Mouse (Mus musculus): ENCODE results near the gene Them7. TPM values are rescaled to one million over a fixed set of nuclear protein-coding genes. Genes with fewer than 3 reads are reported as not detected.

Gene Them7
- polyA plus RNA-seq, 1 experiment from 2014 or later = 21.3 TPM

DNA sequence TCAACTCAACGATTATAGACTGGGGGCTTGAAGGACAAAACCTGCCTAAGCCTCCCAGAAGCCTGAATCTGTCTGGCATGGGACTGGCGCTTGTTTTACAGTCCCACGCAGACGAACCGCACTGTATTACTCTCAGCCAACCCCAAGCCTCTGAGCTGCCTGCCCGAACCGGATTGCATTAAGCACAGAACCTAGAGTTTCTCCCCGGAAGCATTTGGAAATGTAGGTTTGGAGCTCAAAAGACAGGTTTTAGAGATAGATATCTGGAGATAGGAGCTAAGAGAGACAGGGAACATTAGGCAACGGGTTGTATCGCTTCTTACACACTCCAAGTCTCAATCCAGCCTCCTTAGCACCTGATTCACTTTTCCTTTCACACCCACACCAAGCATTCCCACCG is 149.5 kb downstream of the Them7 start:
- no peak overlapping the region for H3K4me2 ChIP-seq (ENCODE audit: low read length)
- H3K27ac ChIP-seq = no peak overlapping the region
- H3K27me3 ChIP-seq (ENCODE audit: insufficient read depth, low read length) = no peaks in the 10 kb centered on the region
- no peak for DNase-seq (ENCODE audit: low spot score)
- H3K9ac ChIP-seq (ENCODE audit: low read depth, low read length) = no peak overlapping the region
- TF ChIP-seq CTCF (IDR thresholded peaks at IDR 0.05; ENCODE audit: low read depth) = no peak
- 78% methylated on average over 11 of the region's 11 CpGs for WGBS
- no peaks in the 10 kb centered on the region for H3K4me1 ChIP-seq (replicated peaks; ENCODE audit: insufficient read depth, low read length)
- H3K36me3 ChIP-seq (ENCODE audit: insufficient read depth, low read length) = no peaks in the 10 kb centered on the region
- ATAC-seq (replicated peaks; ENCODE audit: low FRiP score, low read depth) = no peak
- no peaks in the 10 kb centered on the region for H3K9me3 ChIP-seq (replicated peaks; ENCODE audit: low read length)
- no peak overlapping the region for H3K4me3 ChIP-seq (replicated peaks; ENCODE audit: low read depth, low read length)

DNA sequence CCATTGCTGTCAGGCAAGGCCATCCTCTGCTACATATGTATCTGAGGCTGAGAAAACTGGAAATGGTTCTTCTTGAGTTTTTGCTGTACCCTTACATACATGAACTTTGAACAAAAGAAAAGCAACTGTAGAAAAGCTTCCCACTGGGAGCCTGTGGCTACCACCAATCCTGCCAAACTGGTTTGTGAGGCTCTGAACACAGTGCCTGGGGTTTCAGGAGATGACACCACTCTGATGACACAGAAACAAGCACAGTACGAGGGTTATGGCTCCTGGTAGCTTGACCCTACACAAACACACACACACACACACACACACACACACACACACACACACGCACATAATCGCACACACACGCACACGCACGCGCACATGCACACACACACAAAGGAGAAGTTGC is 151.1 kb downstream of the Them7 start:
- ATAC-seq (replicated peaks; ENCODE audit: low FRiP score, low read depth) (no peak), DNase-seq (ENCODE audit: low spot score) (no peak)
- 88% methylated on average over 7 of the region's 7 CpGs for WGBS
- Histone ChIP-seq H3K4me3 (replicated peaks; ENCODE audit: low read depth, low read length) (no peak overlapping the region), H3K9me3 (replicated peaks; ENCODE audit: low read length) (no peaks in the 10 kb centered on the region), H3K27me3 (ENCODE audit: insufficient read depth, low read length) (no peaks in the 10 kb centered on the region), H3K4me1 (replicated peaks; ENCODE audit: insufficient read depth, low read length) (no peaks in the 10 kb centered on the region), H3K27ac (no peak overlapping the region), H3K36me3 (ENCODE audit: insufficient read depth, low read length) (no peaks in the 10 kb centered on the region), H3K9ac (ENCODE audit: low read depth, low read length) (no peak overlapping the region), H3K4me2 (ENCODE audit: low read length) (no peak overlapping the region)
- no peak for TF ChIP-seq CTCF (IDR thresholded peaks at IDR 0.05; ENCODE audit: low read depth)

DNA sequence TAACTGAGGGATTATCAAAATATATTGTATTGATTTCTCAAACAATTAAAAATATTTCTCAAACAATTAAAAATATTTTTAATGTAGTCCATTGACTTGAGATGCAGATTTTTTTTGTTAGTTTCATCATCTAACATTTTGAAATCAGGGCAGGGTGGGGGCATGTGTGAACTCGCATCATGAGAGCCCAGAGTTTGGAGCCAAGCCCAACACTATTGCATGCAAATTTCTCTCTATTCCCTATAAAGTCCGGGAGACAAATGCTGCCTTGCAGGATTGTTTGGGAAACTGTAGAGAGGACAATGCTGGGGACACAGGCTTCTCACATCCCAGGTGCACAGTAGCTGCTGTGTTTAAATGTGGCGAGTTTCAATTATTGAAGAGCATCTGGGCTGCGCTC is 151.6 kb downstream of the Them7 start:
- H3K27me3 ChIP-seq (ENCODE audit: insufficient read depth, low read length) = no peaks in the 10 kb centered on the region
- H3K4me1 ChIP-seq (replicated peaks; ENCODE audit: insufficient read depth, low read length) = no peaks in the 10 kb centered on the region
- H3K4me3 ChIP-seq (replicated peaks; ENCODE audit: low read depth, low read length) = no peak overlapping the region
- no peak for TF ChIP-seq CTCF (IDR thresholded peaks at IDR 0.05; ENCODE audit: low read depth)
- DNase-seq (ENCODE audit: low spot score) = no peak
- no peak for ATAC-seq (replicated peaks; ENCODE audit: low FRiP score, low read depth)
- H3K9ac ChIP-seq (ENCODE audit: low read depth, low read length) = no peak overlapping the region
- no peak overlapping the region for H3K4me2 ChIP-seq (ENCODE audit: low read length)
- no peaks in the 10 kb centered on the region for H3K36me3 ChIP-seq (ENCODE audit: insufficient read depth, low read length)
- H3K9me3 ChIP-seq (replicated peaks; ENCODE audit: low read length) = no peaks in the 10 kb centered on the region
- 77% methylated on average over 4 of the region's 4 CpGs for WGBS
- H3K27ac ChIP-seq = no peak overlapping the region

DNA sequence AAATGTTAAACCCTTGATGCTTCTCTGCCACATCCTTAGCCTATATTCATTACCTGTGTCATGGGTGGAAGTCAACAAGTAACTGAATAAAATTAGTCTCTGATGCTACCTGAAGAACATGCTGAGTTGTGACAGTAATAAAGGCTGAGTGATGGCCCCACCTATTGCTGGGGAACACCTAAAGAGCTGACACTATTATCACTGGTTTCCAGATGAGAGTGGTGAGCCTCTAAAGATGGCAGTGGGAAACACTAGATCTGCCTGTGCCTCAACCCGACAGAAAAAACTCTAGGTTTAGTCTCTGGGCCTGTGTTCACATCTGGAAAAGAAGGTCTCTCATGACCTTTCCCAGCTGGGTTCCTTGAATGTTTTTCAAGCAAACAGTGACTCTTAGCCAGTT is 155.6 kb downstream of the Them7 start:
- H3K4me3 ChIP-seq (replicated peaks; ENCODE audit: low read depth, low read length) = no peak overlapping the region
- 72% methylated on average over 1 of the region's 1 CpGs for WGBS
- no peak overlapping the region for H3K9ac ChIP-seq (ENCODE audit: low read depth, low read length)
- H3K9me3 ChIP-seq (replicated peaks; ENCODE audit: low read length) = no peaks in the 10 kb centered on the region
- TF ChIP-seq CTCF (IDR thresholded peaks at IDR 0.05; ENCODE audit: low read depth) = no peak
- no peaks in the 10 kb centered on the region for H3K4me1 ChIP-seq (replicated peaks; ENCODE audit: insufficient read depth, low read length)
- no peak overlapping the region for H3K27ac ChIP-seq
- ATAC-seq (replicated peaks; ENCODE audit: low FRiP score, low read depth) (no peak), DNase-seq (ENCODE audit: low spot score) (no peak)
- no peaks in the 10 kb centered on the region for H3K27me3 ChIP-seq (ENCODE audit: insufficient read depth, low read length)
- no peak overlapping the region for H3K4me2 ChIP-seq (ENCODE audit: low read length)
- H3K36me3 ChIP-seq (ENCODE audit: insufficient read depth, low read length) = no peaks in the 10 kb centered on the region

DNA sequence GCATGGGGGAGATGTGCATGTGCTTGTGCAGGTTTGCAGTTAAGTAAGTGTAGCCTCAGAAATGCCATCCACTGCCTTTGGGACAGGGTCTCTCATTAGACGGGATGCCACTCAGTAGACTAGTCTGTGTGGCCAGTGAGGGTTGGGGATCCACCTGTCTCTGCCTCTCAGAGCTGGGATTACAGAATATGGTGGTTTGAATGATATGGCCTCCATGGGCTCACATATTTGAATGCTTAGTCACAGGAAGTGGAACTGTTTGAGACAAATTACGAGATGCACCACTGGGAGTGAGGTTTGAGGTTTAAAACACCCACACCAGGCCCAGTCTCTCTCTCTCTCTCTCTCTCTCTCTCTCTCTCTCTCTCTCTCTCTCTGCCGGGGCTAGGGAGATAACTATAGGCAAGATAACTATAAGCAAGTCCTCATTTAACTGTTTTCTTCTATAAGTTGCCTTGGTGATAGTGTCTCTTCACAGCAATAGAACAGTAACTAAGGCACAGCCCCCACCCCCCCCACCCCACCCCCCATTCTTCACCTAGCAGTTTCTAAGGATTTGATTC is 156.7 kb downstream of the Them7 start:
- H3K4me2 ChIP-seq (ENCODE audit: low read length) = no peak overlapping the region
- no peak overlapping the region for H3K4me3 ChIP-seq (replicated peaks; ENCODE audit: low read depth, low read length)
- H3K27ac ChIP-seq = no peak overlapping the region
- peaks cover 3% of the 10 kb centered on the region; the same call in 1 of the 2 replicates for H3K36me3 ChIP-seq (ENCODE audit: insufficient read depth, low read length)
- DNase-seq (ENCODE audit: low spot score) (no peak), ATAC-seq (replicated peaks; ENCODE audit: low FRiP score, low read depth) (no peak)
- H3K9me3 ChIP-seq (replicated peaks; ENCODE audit: low read length) = no peaks in the 10 kb centered on the region
- 87% methylated on average over 3 of the region's 3 CpGs for WGBS
- H3K4me1 ChIP-seq (replicated peaks; ENCODE audit: insufficient read depth, low read length) = no peaks in the 10 kb centered on the region
- no peak overlapping the region for H3K9ac ChIP-seq (ENCODE audit: low read depth, low read length)
- TF ChIP-seq CTCF (IDR thresholded peaks at IDR 0.05; ENCODE audit: low read depth) = no peak
- H3K27me3 ChIP-seq (ENCODE audit: insufficient read depth, low read length) = no peaks in the 10 kb centered on the region

DNA sequence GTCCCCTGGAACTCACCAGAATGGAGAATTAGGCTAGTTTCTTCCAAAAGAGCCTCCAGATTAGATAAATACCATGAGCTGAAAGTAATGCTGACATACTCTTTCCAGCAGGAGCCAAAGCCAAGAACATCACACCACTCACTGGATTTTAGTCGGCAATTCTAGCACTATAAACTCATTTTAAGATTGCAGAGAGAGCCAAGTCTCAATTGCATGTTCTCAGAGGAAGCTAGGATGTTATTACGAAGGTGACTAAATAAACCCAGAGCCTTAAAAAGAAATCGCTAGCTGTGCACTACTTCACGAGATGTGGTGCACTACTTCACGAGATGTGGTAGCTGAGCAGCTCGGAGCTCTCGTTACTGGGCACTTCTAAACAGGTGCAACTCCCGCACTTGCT is 158.9 kb downstream of the Them7 start:
- H3K36me3 ChIP-seq (ENCODE audit: insufficient read depth, low read length) = peaks cover 19% of the 10 kb centered on the region; the same call in 1 of the 2 replicates
- H3K27me3 ChIP-seq (ENCODE audit: insufficient read depth, low read length) = no peaks in the 10 kb centered on the region
- no peak for TF ChIP-seq CTCF (IDR thresholded peaks at IDR 0.05; ENCODE audit: low read depth)
- no peak overlapping the region for H3K27ac ChIP-seq
- WGBS = 81% methylated on average over 8 of the region's 8 CpGs
- no peaks in the 10 kb centered on the region for H3K4me1 ChIP-seq (replicated peaks; ENCODE audit: insufficient read depth, low read length)
- ATAC-seq (replicated peaks; ENCODE audit: low FRiP score, low read depth) (no peak), DNase-seq (ENCODE audit: low spot score) (no peak)
- H3K4me2 ChIP-seq (ENCODE audit: low read length) = no peak overlapping the region
- no peaks in the 10 kb centered on the region for H3K9me3 ChIP-seq (replicated peaks; ENCODE audit: low read length)
- H3K9ac ChIP-seq (ENCODE audit: low read depth, low read length) = no peak overlapping the region
- H3K4me3 ChIP-seq (replicated peaks; ENCODE audit: low read depth, low read length) = no peak overlapping the region

DNA sequence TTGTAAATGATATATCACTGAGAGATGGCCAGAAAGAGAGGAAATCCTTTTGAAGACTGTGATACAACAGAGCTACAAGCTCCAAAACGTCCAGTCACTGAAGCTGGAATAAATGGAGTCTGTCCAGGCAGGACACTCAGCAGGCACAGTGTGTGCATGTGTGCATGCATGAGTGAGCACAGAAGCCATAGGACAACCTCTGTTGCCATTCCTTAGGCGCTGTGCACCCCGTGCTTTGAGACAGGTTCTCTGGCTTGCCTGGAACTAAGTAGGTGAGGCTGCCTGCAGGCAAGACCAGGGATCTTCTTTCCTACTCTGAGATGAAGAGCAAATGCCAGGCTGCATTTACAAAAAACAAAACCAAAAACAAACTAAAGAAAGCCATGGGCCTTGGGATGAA is 160.9 kb downstream of the Them7 start:
- no peaks in the 10 kb centered on the region for H3K4me1 ChIP-seq (replicated peaks; ENCODE audit: insufficient read depth, low read length)
- H3K27me3 ChIP-seq (ENCODE audit: insufficient read depth, low read length) = no peaks in the 10 kb centered on the region
- 45% methylated on average over 3 of the region's 3 CpGs for WGBS
- peaks cover 29% of the 10 kb centered on the region for H3K36me3 ChIP-seq (ENCODE audit: insufficient read depth, low read length)
- DNase-seq (ENCODE audit: low spot score) (no peak), ATAC-seq (replicated peaks; ENCODE audit: low FRiP score, low read depth) (0 out of 2 replicates have a peak, but pooled peaks have one; percentile 19)
- H3K27ac ChIP-seq = no peak overlapping the region
- TF ChIP-seq CTCF (IDR thresholded peaks at IDR 0.05; ENCODE audit: low read depth) = no peak
- no peak overlapping the region for H3K9ac ChIP-seq (ENCODE audit: low read depth, low read length)
- no peak overlapping the region for H3K4me3 ChIP-seq (replicated peaks; ENCODE audit: low read depth, low read length)
- H3K4me2 ChIP-seq (ENCODE audit: low read length) = no peak overlapping the region
- no peaks in the 10 kb centered on the region for H3K9me3 ChIP-seq (replicated peaks; ENCODE audit: low read length)

All from kidney, postnatal 0 days (tissue).